19 mouse cellular contexts compared by ENCODE assay signal in genomic region chr12:21208172-21208795, GRCm38 (mm10).
DNase-seq lines count a peak whose midpoint lies in the region; ATAC-seq lines count a peak whose summit lies in the region.
"Had no signal": no experiment of that assay in that cellular context is flagged by ENCODE, and none has a peak within 500 bp of the region (broad histone marks: within the 10 kb centered on the region; RNA-seq: fewer than 3 reads in every experiment).

No protein-coding gene starts in this region.

- WGBS in forebrain, embryonic 10.5 days: 92% methylated on average over 11 of the region's 11 CpGs

- H3K27me3 ChIP-seq in forebrain, embryonic 10.5 days (ENCODE audit: poor library complexity, severe bottlenecking): no peaks in the 10 kb centered on the region
- H3K27me3 ChIP-seq: embryonic facial prominence, embryonic 13.5 days; heart, embryonic 13.5 days; limb, embryonic 12.5 days; midbrain, embryonic 15.5 days had no signal

- no peaks in the 10 kb centered on the region for H3K9me3 ChIP-seq in forebrain, embryonic 10.5 days
- H3K9me3 ChIP-seq: embryonic facial prominence, embryonic 13.5 days; heart, embryonic 13.5 days; hindbrain, embryonic 10.5 days; limb, embryonic 12.5 days; midbrain, embryonic 15.5 days had no signal

- H3K4me3 ChIP-seq in forebrain, embryonic 10.5 days: no peak overlapping the region
- H3K4me3 ChIP-seq: embryonic facial prominence, embryonic 13.5 days; heart, embryonic 13.5 days; hindbrain, embryonic 10.5 days; layer of hippocampus, adult 2 months; limb, embryonic 12.5 days; midbrain, embryonic 15.5 days had no signal

- no peak overlapping the region for H3K27ac ChIP-seq in forebrain, embryonic 10.5 days
- H3K27ac ChIP-seq: embryonic facial prominence, embryonic 13.5 days; heart, embryonic 13.5 days; hindbrain, embryonic 10.5 days; kidney, postnatal 0 days; layer of hippocampus, adult 2 months; limb, embryonic 12.5 days; midbrain, embryonic 15.5 days had no signal

- peak; percentile 25; the same call in 1 of the 2 replicates for ATAC-seq in frontal cortex, adult (ENCODE audit: low TSS enrichment)
- peak; percentile 42 for ATAC-seq in megakaryocyte progenitor cell, adult 5-6 weeks (replicated peaks; ENCODE audit: poor library complexity)
- no peak for ATAC-seq in monocyte, adult 5-6 weeks (replicated peaks; ENCODE audit: insufficient number of reproducible peaks, low FRiP score, low TSS enrichment, poor library complexity, severe bottlenecking)
- ATAC-seq: midbrain, embryonic 15.5 days had no signal

- H3K36me3 ChIP-seq in forebrain, embryonic 10.5 days (replicated peaks): peaks cover 85% of the 10 kb centered on the region

- H3K4me1 ChIP-seq in forebrain, embryonic 10.5 days: peaks cover 20% of the 10 kb centered on the region

- no peak for DNase-seq in frontal cortex, postnatal 36 days (ENCODE audit: low spot score in 2 of 2)
- DNase-seq in right cerebral cortex, adult 18-20 months: peak; percentile 19
- DNase-seq in right cerebral cortex, postnatal 10 days (ENCODE audit: low spot score in 2 of 2): no peak
- DNase-seq in forebrain, embryonic 10.5 days (ENCODE audit: extremely low spot score, low spot score): no peak
- DNase-seq in cerebellum, postnatal 36 days: no peak
- DNase-seq: adrenal gland, postnatal 10 days; cerebellum, adult 2 months; lung, postnatal 4 days; thymus, postnatal 25 days had no signal
